Mouse (Mus musculus): Measurements from ENCODE around the gene Far2.
"Not testable (repeated sequence)": the region's sequence is repeated elsewhere in the genome, so short reads cannot be mapped to it uniquely, and the experiment has no call there.

DNA sequence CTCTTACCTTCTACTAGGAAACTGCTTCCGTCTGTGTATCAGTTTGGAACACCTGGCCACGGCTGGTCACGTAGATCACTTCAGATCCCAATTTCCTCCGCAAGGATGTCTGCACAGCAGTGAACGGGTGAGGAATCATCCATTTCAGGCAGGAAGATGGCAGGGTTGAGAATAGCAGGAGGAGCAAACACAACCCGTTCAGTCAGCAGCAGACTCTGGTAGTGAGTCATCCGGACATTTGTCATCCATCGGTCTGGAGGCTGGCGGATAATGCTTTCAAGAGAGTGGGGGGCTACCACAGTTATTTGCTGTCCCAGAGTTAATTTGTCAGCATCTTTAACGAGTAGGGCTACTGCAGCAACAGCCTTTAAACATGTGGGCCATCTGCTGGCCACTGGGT lies 79.8 kb downstream of the Far2 start:
- not testable (repeated sequence) for TF ChIP-seq MAX (IDR thresholded peaks at IDR 0.05; ENCODE audit: low read depth); TCF12 (IDR thresholded peaks at IDR 0.05; ENCODE audit: insufficient read depth, poor library complexity, severe bottlenecking); POLR2A (IDR thresholded peaks at IDR 0.05; ENCODE audit: insufficient read length, low read depth); MYOD1 (IDR thresholded peaks at IDR 0.05; ENCODE audit: control insufficient read depth in 1 of 3, insufficient read length in 2 of 3, low read depth in 2 of 3); CEBPB (IDR thresholded peaks at IDR 0.05; ENCODE audit: insufficient read depth, poor library complexity, severe bottlenecking); TCF3 (IDR thresholded peaks at IDR 0.05; ENCODE audit: insufficient read length, low read depth)
